Mouse (Mus musculus) thymus, postnatal 14 days (tissue): Measurements from ENCODE around the gene Slc34a2.

Experiments
- DNase-seq: peaks from one replicate; pipeline ENCODE4 v3.0.0; 2021

Slc34a2 gene

DNA sequence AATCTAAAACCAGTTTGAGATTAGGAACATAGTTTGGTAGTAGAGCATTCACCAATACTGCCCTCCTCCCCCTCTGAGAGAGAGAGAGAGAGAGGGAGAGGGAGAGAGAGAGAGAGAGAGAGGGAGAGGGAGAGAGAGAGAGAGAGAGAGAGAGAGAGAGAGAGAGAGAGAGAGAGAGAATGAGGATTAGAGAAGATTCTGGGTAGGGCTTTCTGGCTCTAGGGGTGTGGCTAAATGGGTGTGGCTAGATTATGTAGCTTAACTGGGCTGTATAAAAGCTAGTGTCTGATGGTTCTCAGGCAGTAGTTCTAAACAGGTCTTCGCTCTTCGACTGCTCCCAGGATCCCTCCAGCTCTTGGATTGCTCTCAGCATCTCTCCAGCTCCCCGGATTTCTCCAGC, at the start of gene Slc34a2:
Gene Slc34a2, plus strand, starts transcription at position 301 of the 400 bp plus-strand sequence.
- no peak for DNase-seq

DNA sequence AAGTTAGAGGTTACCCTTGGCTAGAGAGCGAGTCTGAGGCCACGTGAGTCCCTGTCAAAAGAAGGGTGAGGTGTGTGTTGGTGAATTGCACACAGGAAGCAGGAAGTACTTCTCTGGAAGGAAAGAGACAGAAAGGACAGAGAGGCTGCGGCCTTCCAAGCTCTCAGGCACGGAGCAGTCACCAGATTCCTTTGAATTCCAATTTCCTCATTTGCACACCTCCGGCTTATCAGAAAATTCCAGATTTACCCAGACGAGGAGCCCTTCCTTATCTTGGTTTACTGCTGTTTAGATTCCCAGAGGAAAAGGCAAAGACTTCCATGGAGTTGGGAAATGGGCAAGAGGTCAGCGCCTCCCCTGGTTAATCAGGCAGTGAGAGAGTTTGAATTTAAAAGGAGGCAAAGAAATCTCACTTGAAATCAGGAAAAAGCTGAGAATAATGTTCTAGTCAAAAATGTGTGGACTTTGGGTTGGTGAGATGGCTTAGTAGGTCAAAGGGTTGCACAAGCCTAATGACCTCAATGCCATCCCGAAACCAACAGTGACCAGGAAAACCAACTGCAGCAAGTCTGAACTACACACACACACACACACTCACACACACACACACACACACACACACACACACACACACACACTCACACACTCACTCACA, 47.1 kb upstream of the Slc34a2 start:
- DNase-seq, result no peak

DNA sequence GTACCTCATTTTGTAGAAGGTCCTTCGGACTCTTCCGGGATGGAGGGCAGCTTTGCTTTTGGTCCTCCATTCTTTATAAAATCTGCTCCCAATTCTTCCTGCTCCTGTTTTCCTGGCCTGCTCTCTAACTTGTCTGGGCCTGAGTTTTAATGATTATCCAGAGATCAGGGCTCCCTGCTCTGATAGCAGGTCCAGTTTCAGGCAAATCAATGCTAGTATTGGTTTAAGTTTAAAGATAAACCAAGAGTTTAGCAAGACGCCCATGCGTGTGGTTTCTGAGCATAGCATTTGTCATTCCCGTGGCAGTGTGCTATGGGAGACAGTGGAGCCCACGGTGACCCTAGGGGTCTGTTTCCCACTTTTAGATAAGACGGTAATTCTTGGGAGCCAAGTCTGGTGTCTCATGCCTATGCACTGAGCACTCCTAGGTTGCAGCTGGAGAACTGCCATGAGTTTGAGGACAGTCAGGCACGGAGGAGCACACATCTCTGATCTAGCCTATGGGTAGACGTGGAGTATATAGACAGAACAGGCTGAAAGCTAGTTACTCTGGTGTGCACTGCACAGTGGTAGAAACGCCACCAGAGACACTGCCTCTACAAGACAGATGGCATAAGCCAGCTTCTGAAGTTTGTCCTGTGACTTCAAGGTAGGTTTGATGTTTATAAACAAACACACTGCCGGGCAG, 45.5 kb upstream of the Slc34a2 start:
- no peak for DNase-seq

DNA sequence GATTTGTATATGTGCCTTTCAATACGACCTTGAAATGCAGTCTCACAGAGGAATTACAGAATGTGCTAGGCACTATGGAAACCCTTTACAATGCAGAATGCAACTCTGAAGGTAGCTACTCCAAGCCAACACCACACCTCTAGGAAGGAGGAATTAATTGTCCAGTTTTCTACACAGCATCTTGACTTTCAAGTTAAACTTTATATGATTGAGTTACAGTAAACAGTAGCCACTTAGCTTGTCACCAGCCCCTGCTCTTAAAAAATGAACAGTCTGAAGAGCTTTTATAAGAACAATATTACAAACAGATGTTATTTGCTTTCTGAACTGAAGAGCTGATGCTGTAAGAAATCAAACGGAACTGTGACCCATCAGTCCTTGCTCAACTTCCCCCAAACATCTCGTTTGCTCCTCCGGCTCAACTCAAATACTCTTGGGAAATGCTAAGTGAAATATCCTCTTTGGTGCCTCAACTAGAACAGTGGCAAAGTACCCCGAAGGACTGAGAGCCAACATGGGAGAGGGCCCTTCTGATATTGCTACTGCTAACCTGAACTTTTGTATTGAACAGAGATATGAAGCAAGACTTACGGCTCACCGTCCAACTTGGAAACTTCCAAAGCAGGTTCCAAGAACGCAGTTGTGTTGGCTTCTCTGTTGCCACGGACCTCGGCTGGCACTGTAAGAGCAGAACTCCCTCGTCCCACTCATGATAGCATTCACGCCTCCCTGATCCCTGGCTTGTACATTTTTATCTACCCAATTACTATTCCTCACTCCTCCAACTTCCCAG, 44.2 kb upstream of the Slc34a2 start:
- DNase-seq, result no peak

DNA sequence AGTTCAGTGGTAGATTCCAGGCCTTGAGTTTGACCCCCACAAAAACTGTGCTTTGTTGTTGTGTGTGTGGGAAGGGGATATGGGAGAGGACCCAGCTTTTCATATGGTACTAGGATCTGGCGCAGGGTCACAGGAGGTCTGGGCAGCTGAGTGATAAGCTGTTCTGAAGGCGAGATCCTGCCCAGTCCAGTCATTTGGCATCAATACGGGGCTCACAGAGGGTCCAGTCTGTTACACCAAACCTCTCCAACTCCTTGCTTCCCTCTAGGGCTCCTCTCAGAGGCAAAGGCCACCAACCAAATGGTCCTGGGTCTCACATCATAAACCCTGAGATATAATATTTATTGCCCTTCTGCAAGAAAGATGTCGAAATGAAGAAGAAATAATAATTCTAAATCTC, 42.4 kb upstream of the Slc34a2 start:
- DNase-seq, result no peak

DNA sequence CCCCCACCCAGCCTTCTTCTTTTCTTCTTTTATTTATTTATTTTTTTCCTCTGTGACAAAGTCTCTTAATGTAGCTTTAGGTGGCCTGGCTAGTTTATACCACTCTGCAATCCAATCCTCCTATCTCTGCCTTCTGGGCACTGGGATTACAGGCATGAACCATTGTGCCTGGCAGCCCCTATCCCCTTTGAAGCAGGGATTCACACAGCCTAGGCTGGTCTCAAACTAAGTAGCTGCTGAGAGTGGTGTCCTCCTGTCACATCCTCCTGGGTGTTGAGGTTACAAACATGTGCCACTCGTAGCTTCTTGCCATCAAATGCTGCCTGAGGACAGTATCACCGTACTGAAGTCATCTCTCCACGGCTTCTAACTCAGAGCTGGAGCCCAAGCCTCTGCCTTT, 41.7 kb upstream of the Slc34a2 start:
- no peak for DNase-seq

DNA sequence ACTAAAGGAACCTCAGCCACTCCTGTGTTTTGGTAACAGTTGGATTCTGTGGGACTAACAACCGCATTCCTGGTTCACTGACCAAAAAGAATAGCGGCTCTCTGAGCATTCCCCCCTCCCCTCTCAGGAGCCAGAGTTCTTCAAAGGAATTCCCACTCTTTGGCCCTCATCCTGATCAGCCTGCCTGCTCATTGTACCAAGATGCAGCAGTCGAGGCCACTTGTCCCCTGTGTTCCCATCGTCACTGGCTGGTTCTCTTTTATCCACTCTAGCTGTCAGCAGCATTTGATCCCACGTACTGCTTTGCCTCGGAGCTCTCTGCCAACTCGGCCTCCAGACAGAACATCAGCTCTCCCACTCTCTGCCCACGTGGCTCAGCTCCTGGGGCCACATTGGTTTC, 41.3 kb upstream of the Slc34a2 start:
- no peak for DNase-seq

DNA sequence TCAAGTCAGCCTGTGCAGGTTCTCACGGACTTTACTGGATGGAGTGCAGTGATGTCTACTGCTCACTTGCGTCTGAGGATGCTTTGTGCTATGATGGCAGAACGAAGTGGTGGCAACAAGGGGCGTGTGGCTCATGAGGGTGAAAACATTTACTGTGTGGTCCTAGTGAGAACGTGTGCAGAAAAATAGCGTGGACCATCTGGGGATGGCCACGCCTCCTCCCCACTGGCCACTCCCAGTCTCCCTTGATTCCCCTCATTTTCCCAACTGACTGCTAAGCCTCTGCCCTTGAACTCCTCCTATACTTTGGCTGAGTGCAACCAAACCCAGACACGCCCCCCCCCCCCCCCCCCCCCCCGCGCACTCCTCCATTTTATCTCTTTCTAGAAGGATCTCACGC, 40.8 kb upstream of the Slc34a2 start:
- no peak for DNase-seq

DNA sequence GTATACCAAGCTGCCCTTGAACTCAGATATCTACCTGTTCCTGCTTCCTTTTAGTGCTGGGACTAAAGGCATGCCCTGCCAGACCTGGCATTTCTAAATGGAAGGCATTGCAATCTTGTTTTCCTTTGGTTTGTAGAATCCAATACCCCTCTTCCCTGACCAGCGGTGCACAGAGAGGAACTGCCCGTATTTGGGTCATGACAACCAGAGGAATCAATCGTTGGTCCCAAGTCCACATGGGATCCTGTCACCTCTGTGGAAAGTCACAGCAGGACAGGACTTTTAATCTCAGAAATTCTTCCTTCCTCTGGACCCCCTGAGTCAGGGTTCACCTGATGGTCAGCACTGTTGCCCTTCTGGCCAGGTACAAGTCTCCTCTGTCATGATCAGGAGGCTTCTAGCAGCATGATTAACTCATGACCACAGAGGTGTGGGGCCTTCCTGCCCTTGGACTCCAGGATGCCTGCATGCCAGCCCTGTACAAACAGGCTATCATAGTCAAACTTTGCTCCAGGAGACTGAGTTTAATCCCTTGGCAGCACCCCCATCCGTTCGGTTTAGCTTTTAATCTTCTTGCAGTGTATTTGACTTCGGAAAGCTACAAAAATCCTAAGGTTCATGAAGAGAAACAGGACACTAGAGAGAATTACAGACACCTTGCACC, 39.7 kb upstream of the Slc34a2 start:
- no peak for DNase-seq

DNA sequence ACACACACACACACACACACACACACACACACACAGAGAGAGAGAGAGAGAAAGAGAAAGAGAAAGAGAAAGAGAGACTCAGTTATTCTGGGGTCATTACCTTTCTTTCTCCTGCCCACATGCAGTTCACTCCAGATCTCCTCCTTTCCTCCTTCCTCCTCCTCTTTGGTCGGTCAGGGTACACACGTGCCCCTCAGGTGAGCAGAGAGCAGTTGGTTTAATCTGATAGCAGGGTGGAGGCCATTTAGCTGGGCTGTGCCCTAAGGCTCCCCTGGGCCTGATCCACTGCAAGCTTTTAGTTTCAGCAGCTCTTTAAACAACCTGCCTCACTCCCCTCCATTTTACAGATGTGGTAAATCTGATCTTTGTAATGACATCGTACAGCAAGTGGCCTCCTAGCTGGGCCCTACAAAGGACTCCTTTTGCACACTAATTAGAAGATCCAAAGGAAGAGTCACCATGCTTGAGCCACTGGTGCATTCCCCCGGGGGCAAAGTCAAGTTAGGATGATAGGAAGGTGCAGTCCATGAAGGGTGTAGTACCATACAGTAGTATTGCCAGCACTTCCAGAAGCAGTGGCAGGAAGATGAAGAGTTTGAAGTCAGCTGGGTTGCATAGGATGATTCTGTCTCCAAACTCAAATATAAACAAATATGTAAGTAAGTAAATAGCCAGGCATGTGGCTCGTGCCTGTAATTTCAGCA, 37.6 kb upstream of the Slc34a2 start:
- DNase-seq, result no peak

DNA sequence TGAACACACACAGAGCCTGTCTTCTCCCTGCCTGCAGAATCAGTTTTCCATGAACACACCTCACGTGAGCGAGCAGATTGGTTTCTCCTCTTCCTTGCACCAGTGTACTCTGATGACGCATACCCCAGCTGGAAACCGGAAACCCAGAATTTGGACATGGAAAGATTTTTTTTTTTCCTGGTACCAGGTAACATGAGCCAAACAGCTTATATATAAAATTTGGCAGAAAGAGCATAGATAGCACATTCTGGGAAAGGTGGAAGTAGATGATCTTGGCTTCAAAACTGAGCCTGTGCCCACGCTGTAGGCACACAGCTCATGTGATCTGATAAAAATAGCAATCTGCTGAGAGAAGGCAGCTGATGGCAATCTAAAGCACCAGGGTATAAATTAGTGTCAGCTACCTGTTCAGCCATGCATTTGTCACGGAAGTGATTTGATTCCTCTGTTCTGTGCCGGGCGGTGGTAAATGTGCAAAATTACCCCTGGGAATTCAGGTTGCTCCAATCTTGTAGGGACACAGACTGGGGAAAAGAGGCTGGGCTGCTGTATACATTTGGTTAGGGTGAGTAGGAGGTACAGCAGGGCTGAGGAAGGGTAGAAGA, 35.2 kb upstream of the Slc34a2 start:
- DNase-seq, result no peak

DNA sequence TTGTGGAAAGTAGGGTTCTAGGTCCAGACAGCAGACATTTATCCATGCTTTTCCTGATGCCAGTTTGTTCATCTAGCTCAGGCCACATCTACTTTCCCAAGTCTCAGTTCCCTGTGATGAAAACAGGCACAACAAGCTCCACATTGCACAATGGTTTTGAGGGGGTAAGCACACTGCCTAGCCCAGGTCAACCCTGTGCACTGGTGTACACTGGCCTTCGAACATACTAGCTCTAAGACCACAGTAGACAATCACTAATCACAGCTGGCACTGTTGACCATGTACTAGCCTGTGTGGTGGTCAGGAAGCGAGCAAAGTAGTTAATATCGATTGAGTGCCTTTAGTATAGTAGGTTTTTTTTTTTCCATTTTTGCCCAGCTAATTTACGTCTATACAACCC, 34.4 kb upstream of the Slc34a2 start:
- no peak for DNase-seq

DNA sequence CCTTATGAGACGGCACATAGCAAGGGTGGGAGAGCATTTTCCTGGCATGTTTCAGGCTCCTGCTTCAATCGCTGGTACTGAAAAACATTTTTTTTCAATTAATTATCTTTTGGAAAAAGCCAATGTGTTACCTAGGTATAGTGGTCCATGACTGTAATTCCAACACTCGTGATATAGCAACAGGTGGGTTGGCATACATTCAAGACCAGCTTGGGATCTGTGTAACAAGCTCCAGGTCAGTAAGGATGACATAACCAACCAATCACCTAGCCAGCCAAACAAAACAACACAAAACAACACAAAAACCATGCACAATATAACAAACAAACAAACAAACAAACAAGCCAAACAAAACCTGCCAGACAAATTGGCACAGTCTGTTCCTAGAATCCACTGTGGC, 33.9 kb upstream of the Slc34a2 start:
- no peak for DNase-seq

DNA sequence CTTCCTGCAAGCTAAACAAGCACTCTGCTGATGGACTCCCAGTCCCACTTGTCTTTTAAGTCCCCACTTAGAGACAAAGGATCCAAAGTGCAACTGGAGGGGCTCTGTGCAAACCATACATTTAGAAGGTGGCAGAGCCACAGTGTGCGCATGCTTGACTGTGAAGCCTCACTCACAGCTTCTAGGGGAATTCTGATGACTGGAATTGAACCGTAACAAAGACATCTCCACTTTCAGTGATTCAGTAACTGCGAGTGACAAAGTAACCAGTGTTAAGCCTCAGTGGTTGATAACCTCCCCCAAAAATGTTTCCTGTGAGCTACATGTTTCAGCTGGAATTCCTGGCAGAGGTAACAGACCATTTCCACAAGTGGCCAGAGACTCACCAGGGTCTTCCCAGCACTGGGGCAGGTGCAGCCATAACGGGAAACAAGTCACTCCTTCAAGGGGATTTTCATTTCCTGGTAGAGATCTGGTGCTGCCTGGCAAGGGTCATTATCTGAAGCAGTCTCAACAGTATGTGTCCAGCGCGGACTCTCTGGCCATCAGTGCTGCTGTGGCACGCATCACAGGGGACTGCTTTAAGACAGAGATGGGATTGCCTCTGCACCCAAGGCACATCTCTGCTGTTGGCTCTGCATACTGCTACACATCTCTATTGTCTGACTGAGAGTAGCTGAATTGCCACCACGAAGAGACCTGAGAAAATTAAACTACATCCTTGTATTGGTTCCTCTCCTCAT, 28.7 kb upstream of the Slc34a2 start:
- DNase-seq, result no peak

DNA sequence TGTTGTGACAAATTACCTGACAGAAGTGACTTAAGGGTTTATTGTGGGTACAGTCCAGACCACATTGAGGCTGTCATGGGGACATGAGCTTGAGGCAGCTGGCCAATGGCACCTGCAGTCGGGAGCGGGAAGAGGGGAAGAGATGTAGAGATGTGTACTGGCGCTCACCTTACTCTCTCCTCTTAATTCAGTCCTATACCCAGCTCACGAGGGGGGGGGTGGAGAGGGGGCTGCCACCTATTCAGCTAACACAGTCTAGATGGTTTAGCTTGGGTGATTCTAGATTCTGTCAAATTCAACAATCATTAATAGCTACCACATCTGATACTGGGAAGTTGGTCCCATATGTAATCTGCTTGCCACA, 28.1 kb upstream of the Slc34a2 start:
- no peak for DNase-seq

DNA sequence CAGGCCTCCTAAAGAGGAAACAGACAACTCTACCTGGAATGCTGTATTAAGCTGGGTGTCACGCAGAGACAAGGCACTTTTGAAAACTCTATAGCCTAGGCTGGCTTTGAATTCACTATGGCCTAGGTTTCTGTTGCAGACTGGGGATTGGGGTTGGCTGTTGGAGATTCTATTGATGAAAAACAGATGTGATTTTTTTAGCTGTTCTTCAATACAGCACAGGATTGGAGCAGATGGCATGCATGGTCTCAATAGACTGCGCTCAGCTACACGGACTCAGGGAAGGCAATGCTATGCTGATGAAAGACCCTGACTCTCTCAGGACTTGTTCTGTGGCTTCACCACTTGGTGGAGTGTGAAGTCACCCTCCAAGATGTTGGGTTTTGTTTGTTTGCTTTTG, 26.6 kb upstream of the Slc34a2 start:
- no peak for DNase-seq

DNA sequence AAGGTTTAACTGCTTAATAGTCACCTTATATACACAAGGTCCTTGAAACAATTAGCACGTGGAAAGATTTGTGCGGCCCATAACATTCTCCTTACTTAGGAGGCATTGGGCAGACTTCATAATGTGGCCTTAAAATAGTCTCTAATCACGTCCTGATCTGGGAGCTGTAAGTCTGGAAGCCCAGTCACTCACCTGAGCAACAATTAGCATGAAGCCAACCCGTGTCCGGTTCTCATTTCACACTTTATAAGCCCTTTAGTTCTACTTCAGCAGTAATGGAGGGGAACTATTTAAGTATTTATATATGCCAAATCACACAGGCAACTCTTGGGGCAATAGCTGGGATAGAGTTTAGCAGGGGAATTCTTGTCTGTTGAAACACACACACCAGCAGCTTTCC, 21.3 kb upstream of the Slc34a2 start:
- no peak for DNase-seq

DNA sequence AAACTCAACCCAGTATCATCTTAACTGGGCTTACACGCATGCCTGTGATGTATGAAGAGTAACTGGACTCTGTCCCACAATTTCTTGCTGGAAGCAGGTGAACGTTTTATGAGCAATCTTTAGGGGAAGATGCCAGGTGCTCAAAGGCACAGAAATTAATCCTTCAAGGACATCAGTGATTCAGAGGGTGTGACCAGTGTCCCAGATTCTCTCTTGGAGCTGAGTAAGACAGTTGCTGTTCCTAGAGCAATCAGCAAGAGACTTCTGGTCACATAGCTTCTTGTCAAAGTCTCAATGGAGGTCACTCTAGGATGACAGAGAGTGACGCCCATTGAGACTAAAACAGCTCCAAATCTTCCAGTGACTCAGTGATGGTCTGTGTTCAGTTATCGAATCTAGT, 19.6 kb upstream of the Slc34a2 start:
- no peak for DNase-seq

DNA sequence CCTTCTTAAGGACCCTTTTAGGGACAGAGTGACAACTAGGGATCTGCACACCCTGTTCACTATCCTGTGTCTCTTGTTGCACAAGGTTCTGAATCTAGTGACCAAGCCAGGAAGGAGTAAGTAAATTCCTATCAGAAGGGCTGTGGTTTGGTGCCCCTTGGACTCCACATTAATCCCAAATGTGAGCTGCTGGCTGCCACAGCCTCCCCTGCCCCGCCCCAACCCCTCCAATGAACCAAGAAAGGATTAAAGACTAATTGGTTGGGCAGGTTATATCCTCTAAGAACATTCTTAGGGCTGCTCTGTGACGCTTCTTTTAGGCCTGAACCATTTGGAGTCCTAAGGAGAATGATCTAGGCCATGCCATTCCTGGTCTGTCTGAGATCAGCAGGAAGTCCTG, 14.4 kb upstream of the Slc34a2 start:
- DNase-seq, result no peak

DNA sequence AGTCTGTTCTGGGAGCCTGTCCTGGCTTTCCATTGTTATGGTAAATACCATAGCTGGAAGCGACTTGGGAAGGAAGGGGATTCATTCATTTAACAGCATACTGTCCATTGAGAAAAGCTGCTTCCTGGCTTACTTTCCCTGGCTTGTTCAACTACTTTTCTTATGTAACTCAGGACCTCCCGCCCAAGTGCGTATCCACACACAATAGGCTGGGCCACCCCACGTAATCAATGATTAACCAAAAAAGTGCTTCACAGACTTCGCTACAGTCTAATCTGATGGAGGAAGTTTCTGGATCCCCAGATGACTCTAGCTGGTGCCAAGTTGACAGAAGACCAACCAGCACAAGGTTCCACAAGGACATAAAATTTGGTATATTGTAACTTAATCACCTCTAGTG, 14.0 kb upstream of the Slc34a2 start:
- DNase-seq, result no peak

DNA sequence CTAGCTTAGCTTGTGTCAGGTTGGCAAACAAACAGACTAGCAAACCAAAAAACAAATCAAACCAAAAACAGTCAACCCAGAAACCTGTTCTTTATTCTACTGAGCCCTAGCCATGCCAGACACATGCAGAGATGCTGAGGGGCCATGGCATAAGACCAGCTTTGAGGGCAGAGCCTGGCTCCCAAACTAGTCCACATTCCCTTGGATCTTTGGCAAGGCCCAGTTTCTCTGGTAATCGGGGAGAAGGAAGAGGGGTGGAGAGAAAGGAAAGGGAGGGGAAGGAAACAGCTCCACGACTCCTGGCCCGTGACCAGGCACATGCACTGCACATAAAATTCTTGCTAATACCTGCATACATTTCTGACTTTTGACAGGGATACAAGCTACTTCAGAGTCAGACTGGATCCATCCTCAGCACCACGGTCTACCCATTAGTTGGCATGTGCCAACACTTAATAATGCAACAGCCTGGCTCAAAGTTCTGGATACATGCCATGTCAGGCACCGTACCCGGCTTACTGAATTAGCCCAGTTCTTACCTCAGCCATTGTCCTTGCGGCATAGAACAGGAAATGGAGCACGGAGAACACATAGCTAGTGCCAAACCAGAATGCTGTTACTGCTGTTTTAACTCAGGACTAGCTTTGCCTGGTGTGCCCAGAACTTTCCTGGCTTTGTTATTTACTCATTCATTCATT, 12.5 kb upstream of the Slc34a2 start:
- no peak for DNase-seq
